Mouse (Mus musculus) stomach, postnatal 0 days (tissue): Measurements from ENCODE around the gene Lhx4. TPM values are rescaled to one million over a fixed set of nuclear protein-coding genes. Genes with fewer than 3 reads are reported as not detected.
A peak's percentile ranks its signal among the peaks of the same experiment; 100 is the strongest.

Source experiments
- ATAC-seq: fragments of 200-750 bp; cut with Nextera tagmentation; 2 replicates; pipeline ENCODE4 v1.8.0; 2017; ENCODE audit not compliant: low FRiP score, low TSS enrichment
- DNase-seq: peaks from one replicate; pipeline ENCODE4 v3.0.0-alpha.2; 2016; ENCODE audit warnings: low spot score
- H3K27ac ChIP-seq: fragments of 300-500 bp; sonication (generic); replicated peaks from 2 replicates; pipeline ENCODE4 v1.5.1; 2014; ENCODE audit warnings: mild to moderate bottlenecking, control low read depth
- H3K27me3 ChIP-seq: fragments of 300-500 bp; sonication (generic); 2 replicates; pipeline ENCODE4 v1.6.1; 2014; ENCODE audit warnings: low read length; ENCODE audit not compliant: control insufficient read depth, insufficient read depth
- H3K36me3 ChIP-seq: fragments of 300-500 bp; sonication (generic); 2 replicates; pipeline ENCODE4 v1.6.1; 2014; ENCODE audit warnings: low read length, mixed read lengths; ENCODE audit not compliant: control insufficient read depth, insufficient read depth
- H3K4me1 ChIP-seq: fragments of 300-500 bp; sonication (generic); replicated peaks from 2 replicates; pipeline ENCODE4 v1.6.1; 2014; ENCODE audit warnings: antibody characterized with exemption; ENCODE audit not compliant: control insufficient read depth, insufficient read depth
- H3K4me2 ChIP-seq: fragments of 300-500 bp; sonication (generic); replicated peaks from 2 replicates; pipeline ENCODE4 v1.6.1; 2014; ENCODE audit warnings: low read depth, mild to moderate bottlenecking, control low read depth, moderate library complexity
- H3K4me3 ChIP-seq: fragments of 300-500 bp; sonication (generic); 2 replicates; pipeline ENCODE4 v1.5.1; 2014; ENCODE audit warnings: low read depth, low read length, control low read depth
- H3K9ac ChIP-seq: fragments of 300-500 bp; sonication (generic); 2 replicates; pipeline ENCODE4 v1.6.1; 2014; ENCODE audit warnings: mild to moderate bottlenecking, low read length, control low read depth, mixed read lengths
- H3K9me3 ChIP-seq: fragments of 300-500 bp; sonication (generic); 2 replicates; pipeline ENCODE4 v1.6.1; 2016; ENCODE audit warnings: low read length; ENCODE audit not compliant: control insufficient read depth
- CTCF ChIP-seq: IDR thresholded peaks from 2 replicates; pipeline ENCODE4 v1.5.1; 2016; ENCODE audit warnings: antibody characterized with exemption, low read depth, mild to moderate bottlenecking, moderate library complexity
- EP300 ChIP-seq: optimal IDR thresholded peaks from 2 replicates; pipeline ENCODE3; 2016; ENCODE audit warnings: antibody characterized with exemption
- whole genome bisulfite sequencing: fragments of 180-500 bp; shearing (Covaris S2); extraction: QIAGEN DNeasy Blood & Tissue Kit; methylation state at CpG from one replicate; pipeline ENCODE4 v1.1.7; 2014; 5-methylcytosine and 5-hydroxymethylcytosine counted together
- polyA plus RNA-seq: library from polyadenylated mRNA; unstranded; fragments of >200 nt; fragmentation: Nextera tagmentation; extraction: Ambion mirVana; gene quantifications from 2 replicates; pipeline ENCODE4 v1.2.1, GENCODE M21; 2015

The Lhx4 gene
- polyA plus RNA-seq, 1 experiment from 2014 or later, result 0.10 TPM

DNA sequence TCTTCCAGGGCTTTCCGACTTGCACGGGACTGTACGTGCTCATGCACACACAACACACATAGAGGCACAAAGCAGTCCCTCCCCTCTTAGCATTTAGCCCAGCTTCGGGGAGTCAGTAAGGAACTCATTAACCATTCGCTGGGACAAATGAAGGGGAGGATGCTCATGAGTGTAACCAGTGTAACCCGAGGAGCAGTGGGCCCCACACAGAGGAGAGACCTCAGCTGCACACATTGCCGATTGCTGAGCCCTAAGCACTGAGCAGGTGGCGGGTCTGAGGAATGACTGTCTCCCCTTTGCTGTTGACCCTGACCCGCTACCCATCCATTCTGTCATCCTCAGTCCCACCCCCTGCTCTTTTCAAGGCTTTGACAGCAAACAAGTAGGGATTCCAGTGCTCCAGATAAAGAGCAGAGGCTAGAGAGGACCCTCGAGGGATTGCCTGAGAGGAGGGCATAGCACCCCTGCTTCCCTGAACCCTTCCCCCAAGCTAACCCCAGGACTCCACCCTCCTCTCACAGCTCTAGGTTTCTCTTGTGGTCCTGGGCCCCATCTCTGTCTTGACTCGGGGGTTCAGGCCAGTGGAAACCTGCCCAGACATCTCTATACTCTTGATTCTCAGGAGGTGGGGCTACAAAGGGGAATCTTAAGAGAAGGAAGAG is 836 bp downstream of the Lhx4 start:
- no peak overlapping the region for H3K27ac ChIP-seq
- H3K36me3 ChIP-seq, result no peaks in the 10 kb centered on the region
- no peak overlapping the region for H3K4me2 ChIP-seq
- H3K4me3 ChIP-seq, result no peak overlapping the region
- H3K9me3 ChIP-seq, result no peaks in the 10 kb centered on the region
- H3K4me1 ChIP-seq, result no peaks in the 10 kb centered on the region
- no peak for TF ChIP-seq CTCF
- TF ChIP-seq EP300, result no peak
- H3K27me3 ChIP-seq, result peaks cover 4% of the 10 kb centered on the region; the same call in 1 of the 2 replicates
- ATAC-seq (no peak), DNase-seq (no peak)
- WGBS, result 13% methylated on average over 11 of the region's 11 CpGs
- no peak overlapping the region for H3K9ac ChIP-seq

DNA sequence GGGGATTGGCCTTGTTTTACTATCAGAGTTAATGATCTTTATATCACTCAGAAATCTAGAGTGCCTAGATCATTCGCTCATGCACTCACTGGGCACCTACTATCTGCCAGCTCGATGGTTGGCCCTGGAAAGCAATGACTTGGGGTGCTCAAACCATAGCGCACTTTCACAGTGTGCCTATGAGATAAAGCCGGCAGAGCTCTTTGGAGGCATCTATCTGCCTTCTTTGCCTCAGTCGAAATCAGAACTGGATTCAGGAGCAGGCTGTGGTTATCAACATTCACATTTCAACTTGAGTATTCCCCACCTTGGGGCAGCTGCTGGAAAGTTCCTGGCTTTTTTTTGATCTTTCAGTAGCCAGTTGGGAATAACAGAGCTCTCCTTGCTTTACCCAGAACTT is 3.6 kb downstream of the Lhx4 start:
- Histone ChIP-seq H3K9me3 (no peaks in the 10 kb centered on the region), H3K9ac (no peak overlapping the region), H3K4me2 (no peak overlapping the region), H3K4me1 (no peaks in the 10 kb centered on the region), H3K27ac (no peak overlapping the region), H3K4me3 (no peak overlapping the region), H3K27me3 (peaks cover 10% of the 10 kb centered on the region; the same call in 1 of the 2 replicates), H3K36me3 (no peaks in the 10 kb centered on the region)
- DNase-seq (no peak), ATAC-seq (no peak)
- WGBS, result 75% methylated on average over 5 of the region's 5 CpGs
- TF ChIP-seq CTCF (no peak), EP300 (no peak)

DNA sequence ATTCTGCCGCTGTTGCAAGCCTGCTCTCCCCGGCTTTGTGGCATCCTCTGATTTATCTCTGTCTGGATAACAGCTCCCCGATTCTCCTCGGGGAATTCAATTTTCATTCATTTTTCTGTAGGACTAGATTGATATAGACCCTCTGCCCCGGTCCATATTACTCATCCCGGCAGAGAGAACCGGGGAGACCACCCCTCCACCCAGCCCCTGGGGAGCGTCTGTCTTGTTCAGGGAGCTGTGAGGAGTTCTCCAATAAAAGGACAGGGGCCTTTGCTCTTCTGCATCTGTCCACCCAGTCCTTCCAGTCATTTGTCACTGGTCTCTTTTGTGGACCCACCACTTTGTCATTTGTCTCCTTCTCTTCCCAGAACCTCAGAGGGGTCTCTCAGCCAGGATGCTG is 4.5 kb downstream of the Lhx4 start:
- DNase-seq (no peak), ATAC-seq (no peak)
- 0 out of 2 replicates have a peak, but pooled peaks cover 4% of the 10 kb centered on the region for H3K4me1 ChIP-seq
- no peaks in the 10 kb centered on the region for H3K9me3 ChIP-seq
- 15% methylated on average over 8 of the region's 8 CpGs for WGBS
- H3K27ac ChIP-seq, result no peak overlapping the region
- H3K4me3 ChIP-seq, result no peak overlapping the region
- H3K27me3 ChIP-seq, result peaks cover 15% of the 10 kb centered on the region; the same call in 1 of the 2 replicates
- H3K36me3 ChIP-seq, result no peaks in the 10 kb centered on the region
- no peak for TF ChIP-seq CTCF
- no peak for TF ChIP-seq EP300
- H3K9ac ChIP-seq, result no peak overlapping the region
- H3K4me2 ChIP-seq, result no peak overlapping the region

DNA sequence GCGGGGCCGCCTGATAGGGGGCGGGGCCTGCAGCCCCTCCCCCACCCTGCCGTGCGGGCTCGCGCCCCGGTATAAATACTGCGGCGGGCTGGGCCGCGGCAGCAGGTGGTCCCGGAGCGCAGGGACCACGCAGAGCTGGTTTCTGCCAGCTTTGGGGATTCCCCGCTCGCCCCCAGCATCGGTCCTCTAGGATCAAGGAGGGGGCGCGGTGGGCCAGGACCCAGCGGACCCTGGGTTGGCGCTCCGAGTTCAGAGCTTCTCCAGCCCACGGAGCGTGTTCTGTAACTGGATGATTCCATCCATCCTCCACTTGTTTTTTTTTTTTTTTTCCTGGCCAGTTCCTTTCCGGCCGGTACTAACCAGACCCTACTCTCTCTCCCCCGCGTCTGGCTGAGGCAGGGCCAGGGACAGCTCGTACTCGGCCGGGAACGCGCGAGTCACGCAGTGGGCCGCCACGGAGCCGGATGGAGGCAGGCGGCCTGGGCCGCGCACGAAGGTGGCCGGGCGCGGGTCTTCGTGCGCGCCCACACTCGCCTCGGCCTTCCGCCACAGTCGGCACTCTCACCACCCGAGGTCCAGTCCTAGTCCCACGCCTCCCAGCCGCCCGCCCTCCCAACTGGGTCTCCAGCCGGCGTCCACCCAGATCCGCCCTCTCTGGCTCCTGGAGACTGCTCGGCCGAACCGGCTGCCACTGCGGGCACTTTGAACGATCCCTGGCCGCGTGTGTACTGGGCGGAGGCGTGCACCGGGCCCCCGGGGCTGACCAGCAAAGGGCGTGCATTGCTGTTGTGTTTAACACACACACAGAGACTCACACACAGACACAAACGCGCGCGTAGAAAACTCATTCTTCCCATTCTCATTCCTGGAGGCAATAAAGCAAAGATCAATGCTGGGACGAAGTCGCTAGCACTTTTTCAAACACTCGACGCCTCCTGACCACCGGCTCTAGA is 8.8 kb downstream of the Lhx4 start:
- WGBS, result under 1% methylated on average over 81 of the region's 81 CpGs

DNA sequence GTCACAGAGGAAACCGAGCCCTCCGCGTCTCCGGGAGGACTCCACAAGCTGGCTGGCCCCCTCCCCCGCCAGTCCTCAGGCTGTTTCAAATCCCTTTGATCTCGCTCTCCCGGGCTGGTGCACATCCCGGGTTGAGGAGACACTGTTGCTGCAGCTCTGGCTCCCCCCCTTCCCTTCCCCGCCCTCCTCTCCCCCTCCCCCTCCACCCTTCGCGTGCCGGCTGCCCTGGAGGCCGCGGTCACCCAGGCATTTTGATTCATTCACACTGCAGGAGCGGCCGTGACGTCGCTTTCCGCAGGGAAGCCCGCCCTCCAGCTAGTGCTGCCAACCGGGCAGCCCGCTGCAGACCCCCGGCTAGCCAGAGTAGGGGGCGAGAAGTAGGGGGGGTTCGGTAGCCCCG is 9.5 kb downstream of the Lhx4 start:
- no peak for TF ChIP-seq EP300
- TF ChIP-seq CTCF, result no peak
- DNase-seq (peak; percentile 36), ATAC-seq (peak; percentile 49; the same call in 1 of the 2 replicates)
- H3K27me3 ChIP-seq, result peaks cover 43% of the 10 kb centered on the region
- H3K4me3 ChIP-seq, result peak overlapping the region; percentile 49
- H3K9me3 ChIP-seq, result no peaks in the 10 kb centered on the region
- H3K27ac ChIP-seq, result no peak overlapping the region
- 0 out of 2 replicates have a peak overlapping the region, but pooled peaks have one; percentile 23 for H3K9ac ChIP-seq
- no peaks in the 10 kb centered on the region for H3K36me3 ChIP-seq
- H3K4me2 ChIP-seq, result peak overlapping the region; percentile 88
- 0 out of 2 replicates have a peak, but pooled peaks cover 6% of the 10 kb centered on the region for H3K4me1 ChIP-seq
- WGBS, result 0% methylated on average over 20 of the region's 26 CpGs

More for the DNA sequence above, 8.8 kb downstream of the Lhx4 start:
- Histone ChIP-seq H3K4me1 (0 out of 2 replicates have a peak, but pooled peaks cover 6% of the 10 kb centered on the region), H3K27ac (no peak overlapping the region), H3K9me3 (no peaks in the 10 kb centered on the region), H3K27me3 (peaks cover 40% of the 10 kb centered on the region), H3K9ac (peak overlapping the region; percentile 23; the same call in 1 of the 2 replicates), H3K4me3 (peak overlapping the region; percentile 49), H3K4me2 (peak overlapping the region; percentile 88), H3K36me3 (no peaks in the 10 kb centered on the region)
- ATAC-seq (peak; percentile 69), DNase-seq (peak; percentile 43)
- no peak for TF ChIP-seq CTCF
- no peak for TF ChIP-seq EP300
